Mouse (Mus musculus): Measurements from ENCODE around the gene Srcin1.

The Srcin1 gene

DNA sequence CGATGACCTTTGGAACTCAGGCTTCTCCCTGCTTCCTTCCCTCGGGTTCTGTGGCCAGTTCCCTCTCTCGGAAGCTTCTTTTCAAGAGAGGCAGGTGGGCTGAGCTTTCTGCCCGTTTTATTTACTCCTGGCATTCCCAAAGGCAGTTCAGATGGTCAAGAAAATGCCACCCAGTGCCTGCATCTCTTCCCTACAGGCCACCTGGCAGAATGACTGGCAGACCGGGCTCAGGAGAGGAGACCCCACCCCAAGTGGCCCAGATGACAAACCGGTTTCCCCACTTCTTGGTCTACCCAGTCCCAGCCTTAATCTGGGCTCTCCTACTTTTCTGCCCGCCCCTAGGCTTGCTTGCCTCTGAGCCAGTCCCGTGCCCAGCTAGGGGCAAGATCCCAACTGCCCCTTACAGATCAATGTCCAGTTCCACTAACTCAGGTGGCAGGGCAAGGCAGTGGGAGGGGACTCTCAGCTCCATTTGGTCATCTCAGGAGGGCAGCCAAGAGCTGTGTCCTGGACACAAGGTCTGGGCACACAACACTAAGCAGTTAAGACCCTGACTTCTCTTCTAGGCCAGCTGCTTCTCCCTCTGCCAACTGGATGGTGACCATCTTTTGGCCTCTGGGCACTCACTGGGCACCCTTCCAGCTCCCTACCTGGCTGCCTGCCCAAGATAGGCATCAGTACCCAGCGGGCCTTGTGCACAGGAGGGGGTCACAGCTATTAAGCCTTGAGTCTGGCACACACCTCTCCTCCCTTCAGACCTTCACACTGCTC, at the start of gene Srcin1:
Gene Srcin1 (minus strand): TSS at position 51 of the 771 bp plus-strand sequence.
- DNase-seq (ENCODE audit: low spot score), result peak; percentile 79

DNA sequence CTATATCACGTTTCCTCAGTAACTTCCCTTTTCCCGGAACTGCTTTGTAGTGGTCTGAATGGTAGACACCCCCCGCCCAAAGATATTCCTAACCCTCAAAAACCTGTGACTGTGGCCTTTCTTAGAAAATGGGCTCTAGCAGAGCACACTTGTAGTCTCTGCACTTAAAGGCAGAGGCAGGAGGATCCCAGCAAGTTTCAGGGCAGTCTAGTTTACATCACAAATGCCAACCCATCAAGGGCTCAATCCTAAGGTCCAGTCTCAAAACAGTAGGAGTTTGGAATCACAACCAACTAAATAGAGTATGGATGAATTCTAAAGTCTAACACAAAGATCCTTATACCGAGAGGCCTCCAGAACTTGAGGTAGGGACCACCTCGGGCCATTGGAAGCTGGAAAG, 49.6 kb upstream of the Srcin1 start:
- no peak for DNase-seq (ENCODE audit: low spot score)

DNA sequence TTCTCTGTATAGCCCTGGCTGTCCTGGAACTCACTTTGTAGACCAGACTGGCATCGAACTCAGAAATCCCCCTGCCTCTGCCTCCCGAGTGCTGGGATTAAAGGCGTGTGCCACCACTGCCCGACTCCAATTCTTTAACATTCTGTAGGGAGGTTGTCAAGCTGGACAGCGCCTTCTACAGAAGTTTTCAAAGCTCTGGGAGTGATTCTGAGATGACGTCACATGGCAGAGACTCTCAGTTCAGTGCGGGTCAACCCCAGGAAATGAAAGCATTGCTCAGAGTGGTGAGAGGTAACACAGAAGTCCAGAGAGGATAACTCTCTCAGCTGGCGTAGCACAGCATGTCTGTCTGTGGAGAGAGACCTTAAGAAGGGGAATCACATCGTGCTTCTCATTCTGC, 47.2 kb upstream of the Srcin1 start:
- no peak for DNase-seq (ENCODE audit: low spot score)

DNA sequence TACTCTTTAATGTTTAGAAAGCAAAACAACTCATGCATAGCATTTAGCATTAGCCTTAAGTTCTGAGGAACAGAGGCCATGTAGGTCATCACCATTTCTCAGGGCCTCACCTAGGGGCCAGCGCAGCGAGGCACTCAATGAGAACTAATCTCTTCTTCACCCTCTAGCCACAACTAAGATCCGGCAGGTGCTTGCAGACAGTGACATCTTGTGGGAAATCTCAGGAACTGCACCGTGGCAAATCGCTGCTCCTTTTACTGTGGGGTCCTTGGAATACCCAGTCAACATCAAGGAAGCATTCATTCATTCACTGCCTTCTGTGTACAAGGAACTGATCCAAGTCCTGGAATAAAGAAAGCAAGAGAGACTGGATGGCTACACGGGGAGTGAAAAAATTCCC, 46.5 kb upstream of the Srcin1 start:
- DNase-seq (ENCODE audit: low spot score), result peak; percentile 61

DNA sequence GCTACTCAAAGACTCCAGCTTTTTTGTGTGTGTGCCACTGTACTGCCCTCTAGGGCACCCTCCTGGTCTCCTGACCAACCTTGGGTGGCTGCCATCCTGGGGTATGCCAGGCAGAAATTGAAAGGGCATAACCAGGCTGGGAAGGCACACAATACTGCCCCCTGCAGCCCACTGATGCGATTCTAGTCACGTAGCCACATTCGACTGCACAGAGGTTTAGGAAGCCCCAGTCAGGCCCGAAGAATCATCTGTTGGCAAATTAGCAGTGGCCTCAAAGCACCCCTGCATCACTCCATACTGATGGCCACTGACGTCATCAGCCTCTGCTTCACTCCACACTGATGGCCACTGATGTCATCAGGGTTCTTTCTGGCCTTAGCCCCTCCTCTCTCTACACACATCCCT, 43.4 kb upstream of the Srcin1 start:
- peak; percentile 56 for DNase-seq (ENCODE audit: low spot score)

DNA sequence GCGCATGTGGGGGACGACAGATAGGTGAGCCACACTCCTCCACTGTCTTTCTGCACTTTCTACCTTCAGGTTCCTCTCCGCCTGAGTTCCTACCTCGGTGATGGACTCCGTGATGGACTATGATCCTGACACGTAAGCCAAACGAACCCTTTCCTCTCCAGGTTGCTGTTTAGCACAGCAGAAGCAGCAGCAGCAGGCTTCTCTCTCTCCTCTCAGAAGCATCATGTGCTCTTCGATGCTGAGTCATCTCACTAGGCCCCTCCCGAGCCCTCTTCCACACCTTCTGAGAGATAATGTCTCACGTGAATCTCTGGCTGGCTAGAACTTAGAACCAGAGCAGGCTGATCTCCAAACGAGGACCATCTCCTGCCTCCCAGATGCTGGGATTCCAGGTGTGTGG, 42.4 kb upstream of the Srcin1 start:
- no peak for DNase-seq (ENCODE audit: low spot score)

DNA sequence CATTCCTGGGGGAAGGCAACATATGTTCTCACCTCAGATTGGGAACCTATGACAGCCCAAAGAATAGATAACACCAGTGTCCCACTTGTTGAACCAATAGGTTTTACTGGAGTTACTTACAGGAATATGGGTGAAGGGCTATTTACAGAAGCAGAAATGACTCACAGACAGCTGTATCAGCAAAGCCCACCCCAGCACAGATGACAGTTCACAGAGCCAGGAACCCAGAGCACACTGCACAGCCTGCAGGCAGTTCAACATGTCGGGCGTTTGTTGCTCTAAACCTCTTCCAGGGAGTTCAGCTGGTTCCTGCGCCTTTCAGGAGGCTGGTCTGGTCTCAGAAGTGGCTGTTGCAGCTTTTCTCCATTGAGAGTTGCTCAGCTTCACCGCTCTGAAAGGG, 39.3 kb upstream of the Srcin1 start:
- DNase-seq (ENCODE audit: low spot score), result no peak

DNA sequence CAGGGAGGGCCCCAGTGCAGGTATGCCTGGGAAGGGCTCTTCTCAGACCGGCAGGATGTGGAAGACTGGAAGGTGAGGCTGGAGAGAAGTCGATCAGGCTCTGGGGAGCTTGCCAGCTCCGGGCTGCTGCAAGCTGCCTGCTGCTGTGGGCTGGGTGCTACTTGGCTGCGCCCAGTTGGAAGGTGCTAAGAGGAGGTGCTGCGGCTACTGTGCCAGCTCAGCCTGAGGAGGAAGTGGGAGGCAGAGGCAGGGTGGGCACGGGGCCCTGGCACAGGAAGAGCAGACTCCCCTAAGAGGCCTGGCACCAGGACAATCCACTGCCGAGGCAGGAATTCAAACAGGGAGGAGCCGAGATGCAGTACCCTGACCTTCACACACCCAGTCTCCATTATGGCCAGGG, 35.1 kb upstream of the Srcin1 start:
- no peak for DNase-seq (ENCODE audit: low spot score)

DNA sequence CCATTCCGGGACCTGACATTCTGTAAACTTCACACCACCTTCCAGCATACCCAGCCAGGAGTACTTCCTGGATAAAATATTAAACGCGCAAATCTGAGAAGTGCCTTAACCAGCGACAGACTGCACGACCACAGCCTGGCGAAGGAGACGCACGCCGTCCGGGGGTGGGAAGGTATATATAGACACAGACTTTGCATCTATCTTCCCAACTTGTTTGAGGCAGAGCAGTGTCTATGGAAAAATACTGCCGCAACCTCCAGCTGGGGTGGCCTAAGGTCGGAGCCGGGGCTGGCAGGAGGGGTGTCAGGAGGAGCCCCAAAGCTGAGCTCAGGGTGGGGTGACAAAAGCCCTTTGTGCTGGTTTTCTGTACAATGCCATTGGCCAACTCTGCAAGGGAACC, 33.8 kb upstream of the Srcin1 start:
- no peak for DNase-seq (ENCODE audit: low spot score)

DNA sequence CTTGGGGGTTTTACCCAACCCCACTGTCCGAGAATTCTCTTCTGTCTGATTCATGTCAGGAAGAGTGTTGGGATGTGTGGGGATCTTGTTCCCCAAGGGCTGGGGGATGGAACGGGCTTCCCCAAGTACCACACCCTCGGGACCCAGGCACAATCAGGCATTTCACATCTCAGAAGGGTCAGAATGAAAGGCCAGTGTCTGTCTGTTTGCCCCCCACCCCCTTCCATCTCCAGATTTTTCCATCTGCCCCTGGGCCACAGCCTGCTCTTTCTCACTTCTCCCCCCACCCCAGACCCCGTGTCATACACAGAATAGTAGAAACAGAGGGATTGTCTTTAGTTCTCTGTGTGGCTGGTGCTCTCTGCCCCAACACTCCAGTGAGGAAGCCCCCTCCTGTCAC, 32.9 kb upstream of the Srcin1 start:
- DNase-seq (ENCODE audit: low spot score), result no peak

DNA sequence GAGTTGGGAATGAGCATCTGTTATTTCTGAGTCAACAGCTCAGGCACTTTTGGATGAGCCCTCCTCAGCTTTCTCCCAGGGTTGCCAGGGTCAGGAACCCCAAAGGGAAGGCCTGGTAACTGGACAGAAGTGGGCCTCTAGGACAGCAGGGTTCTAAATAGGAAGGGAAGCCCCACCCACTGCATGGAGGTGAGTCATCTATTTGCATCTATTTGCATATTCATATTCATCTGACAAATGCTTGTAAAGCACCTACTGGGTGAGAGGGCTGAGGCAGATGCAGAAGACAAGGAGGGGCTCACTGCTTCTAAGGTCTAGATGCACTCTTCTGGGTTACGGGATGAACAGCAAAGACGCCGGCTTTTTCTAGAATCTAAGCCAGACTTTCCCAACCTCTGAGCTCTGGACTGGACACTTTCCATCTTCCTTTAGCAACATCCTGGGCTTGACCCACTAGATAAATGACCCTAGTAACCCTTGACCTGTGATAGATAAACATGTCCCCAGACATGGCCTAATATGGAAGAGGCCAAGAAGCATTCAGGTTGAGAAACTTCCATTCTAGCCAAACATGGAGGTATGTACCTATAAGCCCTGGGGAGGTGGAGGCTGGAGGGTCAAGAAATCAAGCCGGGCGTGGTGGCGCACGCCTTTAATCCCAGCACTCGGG, 31.2 kb upstream of the Srcin1 start:
- DNase-seq (ENCODE audit: low spot score), result no peak

DNA sequence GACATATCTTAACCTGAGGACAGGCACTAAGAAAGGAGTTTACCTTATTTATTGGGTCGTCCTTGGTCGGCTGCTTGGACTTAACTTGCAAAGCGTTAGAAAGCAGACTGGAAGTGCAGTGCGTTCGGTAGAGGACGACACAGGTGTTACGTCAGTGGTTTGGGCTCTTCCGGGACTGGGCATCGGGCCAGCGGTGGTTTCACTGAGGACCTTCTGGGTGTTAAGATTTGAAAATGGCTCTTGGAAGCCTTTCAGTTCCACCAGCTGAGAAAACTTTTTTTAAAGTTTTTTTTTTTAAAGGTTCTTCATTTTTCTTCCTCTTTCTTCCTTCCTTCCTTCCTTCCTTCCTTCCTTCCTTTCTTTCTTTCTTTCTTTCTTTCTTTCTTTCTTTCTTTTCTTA, 27.9 kb upstream of the Srcin1 start:
- peak; percentile 51 for DNase-seq (ENCODE audit: low spot score)

DNA sequence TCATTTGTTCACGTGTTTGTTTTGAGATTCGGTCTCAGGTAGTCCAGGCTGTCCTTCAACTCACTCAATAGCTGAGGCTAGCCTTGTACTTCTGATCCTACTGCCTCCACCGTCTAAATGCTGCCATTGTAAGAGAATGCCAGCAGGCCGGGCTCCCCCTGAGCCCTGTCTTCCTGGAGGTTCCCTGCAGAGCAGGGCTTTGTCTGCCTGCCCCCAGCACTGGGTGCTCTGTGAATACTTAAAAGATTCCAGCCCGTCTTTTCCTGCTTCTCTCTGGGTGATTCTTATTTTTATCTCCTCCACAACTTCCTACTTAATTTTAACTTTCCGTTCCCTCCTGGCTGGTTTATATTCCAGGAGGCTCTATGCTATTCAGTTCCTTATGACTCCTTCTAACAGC, 26.2 kb upstream of the Srcin1 start:
- DNase-seq (ENCODE audit: low spot score), result no peak

DNA sequence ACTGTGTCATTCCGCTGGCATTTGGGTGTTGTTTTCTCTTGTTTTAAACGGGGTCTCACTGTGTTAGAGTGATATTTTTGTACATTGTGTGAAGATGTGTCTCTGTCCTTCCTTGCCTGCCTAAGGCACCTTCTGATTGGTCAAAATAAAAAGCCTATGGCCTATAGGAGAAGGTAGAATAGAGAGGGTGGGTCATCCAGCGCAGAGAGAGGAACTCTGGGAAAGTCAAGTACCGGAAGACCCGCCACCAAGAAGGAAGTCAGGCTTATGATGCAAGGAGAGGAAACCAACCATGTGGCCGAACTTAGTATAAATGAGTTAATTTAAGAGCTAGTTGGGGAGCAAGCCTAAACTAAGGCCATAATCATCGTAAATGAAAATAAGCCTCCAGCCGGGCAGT, 23.1 kb upstream of the Srcin1 start:
- DNase-seq (ENCODE audit: low spot score), result no peak

DNA sequence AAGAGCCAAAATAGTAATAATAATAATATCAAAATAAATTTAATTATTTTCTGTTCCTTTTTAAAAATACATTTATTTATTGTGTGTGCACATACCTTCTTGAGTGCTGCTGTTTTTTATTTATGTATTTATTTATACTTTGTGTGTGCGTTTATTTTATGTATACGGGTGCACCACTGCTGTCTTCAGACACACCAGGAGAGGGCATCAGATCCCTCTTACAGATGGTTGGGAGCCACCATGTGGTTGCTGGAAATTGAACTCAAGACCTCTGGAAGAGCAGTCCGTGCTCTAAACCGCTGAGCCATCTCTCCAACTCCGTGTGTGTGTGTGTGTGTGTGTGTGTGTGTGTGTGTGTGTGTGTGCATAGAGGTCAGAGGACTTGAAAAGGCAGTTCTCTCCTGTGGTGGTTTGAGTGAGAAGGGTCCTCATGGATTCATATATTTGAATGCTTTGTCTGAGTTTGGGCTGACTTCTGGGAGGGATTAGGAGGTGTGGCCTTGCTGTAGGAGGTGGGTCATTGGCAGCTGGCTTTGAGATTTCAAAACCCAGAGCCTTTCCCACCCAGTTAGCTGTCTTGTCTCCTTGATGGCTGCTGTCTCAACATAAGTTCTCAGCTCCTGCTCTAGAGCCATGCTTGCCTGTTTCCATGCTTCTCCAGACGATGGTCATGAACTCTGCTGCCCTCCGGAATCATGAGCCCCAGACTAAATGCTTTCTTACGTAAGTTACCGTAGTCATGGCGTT, 22.1 kb upstream of the Srcin1 start:
- DNase-seq (ENCODE audit: low spot score), result no peak

DNA sequence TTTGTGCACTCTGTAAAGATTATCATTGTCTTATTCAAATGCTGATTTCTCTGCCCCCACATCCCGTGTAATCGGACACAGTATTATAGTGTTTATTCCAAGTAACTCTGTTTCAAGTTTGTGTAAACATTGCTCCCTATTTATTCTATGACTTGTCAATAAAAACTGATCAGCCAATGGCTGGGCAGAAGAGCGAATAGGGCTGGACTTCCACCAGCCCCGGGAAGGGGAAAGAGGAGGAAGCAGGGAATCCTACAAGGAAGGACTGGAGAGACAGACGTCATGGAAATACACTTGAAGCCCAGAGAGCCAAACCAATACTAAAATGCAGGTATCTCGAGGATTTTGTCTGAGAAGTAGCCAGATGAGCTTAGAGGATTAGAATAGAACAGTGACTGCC, 18.1 kb upstream of the Srcin1 start:
- no peak for DNase-seq (ENCODE audit: low spot score)

DNA sequence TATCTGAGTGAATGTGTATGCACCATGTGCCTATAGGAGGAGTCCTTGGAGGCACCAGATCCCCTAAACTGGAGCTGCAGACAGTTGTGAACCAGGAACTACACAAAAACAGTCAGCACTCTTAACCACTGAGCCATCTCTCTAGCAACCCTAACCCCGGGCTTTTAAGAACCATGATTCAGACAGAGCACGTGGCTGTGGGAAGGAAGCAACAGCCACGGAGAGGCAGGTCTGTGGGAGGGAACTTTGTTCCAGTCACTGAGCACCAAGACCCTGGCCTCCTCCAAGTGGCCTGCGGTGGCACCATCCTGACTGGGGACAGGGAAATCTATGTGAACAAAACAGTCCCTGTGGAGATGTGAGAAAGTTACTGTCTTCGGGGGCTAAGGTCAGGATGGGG, 15.9 kb upstream of the Srcin1 start:
- no peak for DNase-seq (ENCODE audit: low spot score)

DNA sequence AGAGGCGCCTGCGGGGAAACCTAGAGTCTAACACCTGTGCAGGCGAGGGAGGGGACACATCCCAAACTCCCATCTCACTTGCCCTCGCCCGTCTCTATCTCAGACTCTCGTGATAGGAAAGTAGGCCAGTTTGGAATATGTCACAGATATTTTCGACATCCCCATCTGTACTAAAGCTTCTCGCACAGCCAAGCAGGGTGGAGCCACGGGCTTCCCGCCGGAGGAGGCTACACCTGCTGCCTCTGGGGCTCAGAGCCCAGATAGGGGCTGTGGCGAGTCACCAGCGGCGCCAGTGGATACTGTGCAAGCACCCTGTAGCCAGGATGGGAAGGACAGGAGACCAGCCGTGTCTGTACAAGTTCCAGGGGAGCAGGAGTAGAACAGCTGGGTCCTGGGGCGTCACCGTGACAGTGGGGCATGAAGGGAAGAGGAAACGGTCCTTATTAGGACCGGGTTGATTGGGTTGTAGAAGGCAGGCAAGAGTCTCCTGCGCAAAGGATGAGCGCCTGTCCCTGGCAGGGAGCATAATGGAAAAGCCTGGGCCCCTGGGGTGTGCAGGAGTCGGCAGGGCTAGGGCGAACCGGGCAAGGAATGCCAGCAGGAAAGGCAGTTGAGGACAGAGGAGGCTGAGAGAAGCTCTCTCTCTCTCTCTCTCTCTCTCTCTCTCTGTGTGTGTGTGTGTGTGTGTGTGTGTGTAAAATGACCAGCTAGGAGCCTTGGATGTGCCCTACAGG, 14.4 kb upstream of the Srcin1 start:
- no peak for DNase-seq (ENCODE audit: low spot score)

DNA sequence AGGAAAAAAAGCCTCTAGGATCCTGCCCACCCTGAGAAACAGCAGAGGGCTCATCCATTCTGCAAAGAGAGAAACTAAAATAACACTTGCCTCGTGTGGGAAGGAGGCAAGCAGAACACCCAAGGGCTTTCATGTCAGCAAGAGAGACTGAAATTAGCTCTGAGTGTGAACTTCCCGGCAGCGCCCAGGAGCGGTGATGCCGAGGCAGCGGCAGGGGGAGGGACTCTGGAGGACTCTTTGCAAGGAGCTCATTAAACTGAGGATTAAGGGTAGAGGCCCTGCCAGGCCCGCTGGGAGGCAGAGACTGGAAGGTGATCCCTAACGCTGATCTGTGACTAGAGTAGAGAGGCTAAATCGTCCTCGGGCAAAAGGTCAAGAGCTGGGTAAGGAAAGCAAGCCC, 13.2 kb upstream of the Srcin1 start:
- no peak for DNase-seq (ENCODE audit: low spot score)

DNA sequence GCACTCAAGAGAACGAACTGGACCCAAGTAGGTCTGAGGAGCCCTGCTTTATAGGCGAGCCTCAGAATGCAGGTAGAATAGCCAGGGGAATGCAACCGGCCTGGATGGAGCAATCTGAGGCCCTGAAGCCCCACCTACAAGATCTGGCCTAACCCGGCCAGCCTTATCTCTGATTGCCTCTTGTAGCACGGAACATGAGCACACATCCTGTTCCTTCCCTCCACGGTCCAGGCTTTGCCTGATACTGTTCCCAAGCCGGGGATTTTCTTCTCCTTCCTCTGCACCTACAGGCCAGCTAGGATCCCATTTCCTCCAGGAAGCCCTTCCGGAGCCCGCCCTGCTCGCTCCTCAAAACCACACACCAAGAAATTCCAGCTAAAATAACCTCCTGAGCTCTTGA, 9.9 kb upstream of the Srcin1 start:
- peak; percentile 43 for DNase-seq (ENCODE audit: low spot score)

DNA sequence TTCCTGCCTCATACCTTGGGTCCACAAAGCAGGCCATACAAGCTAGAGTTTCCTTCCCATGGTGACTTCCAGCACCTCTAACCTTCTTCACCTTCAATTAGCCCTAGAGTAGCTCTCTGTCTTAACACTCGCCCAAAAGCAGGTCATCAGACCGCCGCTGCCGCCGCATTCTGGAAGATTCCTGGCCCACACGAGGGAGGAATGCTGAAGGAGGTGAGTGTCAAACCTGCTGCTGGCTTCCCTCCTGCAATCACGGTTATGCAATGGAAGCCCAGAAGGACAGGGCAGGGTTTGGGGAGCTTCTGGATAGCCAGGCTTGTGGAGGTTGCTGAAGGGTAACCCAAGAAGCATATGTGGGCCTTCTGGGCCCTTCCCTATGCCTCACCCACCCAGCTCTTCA, 8.5 kb upstream of the Srcin1 start:
- DNase-seq (ENCODE audit: low spot score), result no peak

DNA sequence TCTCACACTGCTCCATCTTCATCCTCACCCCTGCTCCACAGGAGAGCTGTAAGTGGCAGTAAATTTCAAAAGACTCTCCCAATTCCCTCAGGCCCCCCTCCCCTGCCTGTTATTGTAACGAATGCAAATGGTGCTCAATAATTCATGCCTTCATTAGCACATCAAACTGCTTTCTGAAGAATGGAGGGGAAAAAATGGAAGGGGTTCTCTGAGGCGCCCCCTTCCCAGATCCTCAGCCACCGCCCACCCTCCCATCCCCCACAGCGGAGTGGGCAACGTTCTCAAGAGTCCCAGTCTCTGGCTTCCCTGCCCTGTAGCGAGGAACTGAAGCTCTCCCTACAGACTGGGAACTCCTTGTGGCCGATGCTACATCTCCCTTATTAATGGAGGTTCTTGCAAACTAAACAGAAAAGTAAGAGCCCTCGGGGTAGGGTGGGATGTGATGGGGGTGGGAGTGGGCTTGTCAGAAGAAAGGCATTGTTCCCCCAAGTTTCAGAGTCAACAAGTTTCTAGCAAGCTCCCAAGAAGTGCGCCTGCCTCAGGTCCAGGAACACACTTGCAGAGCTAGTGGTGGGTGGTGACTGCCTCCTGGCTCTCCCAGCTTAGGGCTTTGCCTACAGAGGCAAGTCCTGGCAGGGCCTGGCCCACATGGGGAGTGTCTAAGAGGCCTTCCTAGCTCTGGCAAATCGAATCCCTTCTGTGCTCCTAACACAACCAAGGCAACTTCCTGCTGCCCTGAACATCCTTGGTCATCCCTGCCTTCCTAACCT, 3.3 kb upstream of the Srcin1 start:
- DNase-seq (ENCODE audit: low spot score), result peak; percentile 35

Data from urinary bladder, postnatal 14 days (tissue).